Mouse (Mus musculus) embryonic fibroblast, embryonic 13.5 days (primary cell): ENCODE results near the gene A930009A15Rik.

ENCODE experiments used
- CTCF ChIP-seq: IDR thresholded peaks from 2 replicates; pipeline ENCODE4 v1.5.1; 2011; ENCODE audit warnings: mild to moderate bottlenecking, control low read depth, low read length, moderate library complexity, borderline replicate concordance; ENCODE audit not compliant: insufficient read depth
- POLR2A ChIP-seq: IDR thresholded peaks from 2 replicates; pipeline ENCODE4 v1.6.1; 2011; ENCODE audit warnings: low read depth, mild to moderate bottlenecking, control low read depth, low read length, moderate library complexity

- TF ChIP-seq POLR2A (no peak), CTCF (no peak)
Measured at GRCm38 (mm10) chr10:115579494-115579893, 9.7 kb downstream of the A930009A15Rik start.
